Mouse (Mus musculus): ENCODE measurements at regions not wholly inside any gene's neighbourhood (a gene's known extent, or its start where the extent isn't known, plus 50 kb on each side); places are given as distances from the start of the nearest gene placed in this dataset.

DNA sequence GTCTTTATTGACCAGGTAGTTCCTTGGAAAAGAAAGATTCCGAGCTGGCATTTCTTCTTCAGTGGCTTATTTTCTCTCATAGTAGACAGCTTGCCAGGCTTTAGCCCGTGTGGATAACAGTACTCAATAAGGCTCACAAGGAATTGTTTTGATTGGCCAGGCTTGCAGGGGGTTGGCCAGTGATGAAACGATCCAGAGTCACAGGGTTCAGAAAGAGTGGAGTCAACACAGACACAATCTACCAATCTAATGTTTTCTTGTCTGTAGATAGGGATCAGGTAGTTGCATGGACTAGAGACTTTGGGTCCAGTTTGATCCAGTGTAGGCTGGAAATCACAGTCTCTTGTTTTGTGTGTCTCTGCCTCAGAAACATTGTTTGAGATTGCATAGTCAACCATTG, 115.8 kb upstream of the Tab2 start:
- DNase-seq: no peak

DNA sequence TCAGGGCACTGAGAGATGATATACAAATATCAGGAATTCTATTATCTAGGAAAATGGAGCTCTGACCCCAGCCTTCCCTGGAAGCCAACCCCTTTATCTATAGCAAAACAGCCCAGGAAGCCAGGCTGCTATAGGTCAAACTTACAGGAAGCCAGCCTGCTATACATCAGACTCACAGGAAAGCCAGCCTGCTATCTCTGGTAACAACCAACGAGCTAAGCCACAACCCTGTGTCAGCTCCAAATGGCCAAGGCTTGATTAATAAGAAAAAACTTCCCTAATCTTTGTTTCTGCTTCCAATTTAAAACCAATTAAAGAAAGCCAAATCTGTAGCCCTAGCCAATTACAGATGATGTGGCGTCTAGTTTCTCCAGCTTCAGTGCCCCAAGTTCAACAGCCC, 114.4 kb upstream of the Tab2 start:
- DNase-seq: no peak

DNA sequence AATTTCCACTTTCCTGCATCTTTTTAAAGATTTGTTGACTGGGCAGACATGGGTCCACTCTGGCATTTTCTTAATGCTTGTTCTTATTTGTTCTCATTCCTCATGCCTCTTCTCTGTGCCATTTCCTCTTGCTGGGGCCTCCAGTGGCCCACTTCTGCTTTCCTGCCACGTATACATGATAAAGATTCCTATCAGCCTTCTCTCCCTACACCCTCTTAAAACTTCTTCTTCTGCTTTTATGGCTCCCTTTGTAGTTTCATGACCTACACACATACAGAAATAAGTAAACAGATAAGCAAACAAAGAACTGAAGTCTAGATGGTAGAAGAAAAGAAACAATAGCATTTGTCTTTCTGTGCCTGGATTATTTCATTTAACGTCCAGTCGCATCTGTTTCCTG, 110.9 kb upstream of the Tab2 start:
- no peak for DNase-seq

DNA sequence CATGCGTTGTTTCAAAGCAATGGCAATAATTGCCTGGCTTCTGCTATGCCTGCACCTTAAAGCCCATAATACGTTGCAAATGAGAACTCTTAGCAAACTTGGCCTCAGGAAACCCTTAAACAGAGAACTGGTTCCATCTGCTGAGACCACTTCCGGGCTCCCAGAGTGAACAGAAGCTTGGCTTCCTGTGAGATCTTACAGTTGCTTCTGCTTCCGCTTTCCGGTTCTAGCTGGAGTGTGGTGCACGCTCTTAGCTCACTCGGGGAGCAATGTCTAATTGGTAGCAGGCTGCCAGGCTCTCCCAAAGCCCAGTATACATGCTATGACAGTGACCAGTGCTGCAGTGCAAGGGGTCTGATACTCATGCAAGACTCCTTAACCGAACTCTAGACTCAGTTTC, 109.7 kb upstream of the Tab2 start:
- no peak for DNase-seq

DNA sequence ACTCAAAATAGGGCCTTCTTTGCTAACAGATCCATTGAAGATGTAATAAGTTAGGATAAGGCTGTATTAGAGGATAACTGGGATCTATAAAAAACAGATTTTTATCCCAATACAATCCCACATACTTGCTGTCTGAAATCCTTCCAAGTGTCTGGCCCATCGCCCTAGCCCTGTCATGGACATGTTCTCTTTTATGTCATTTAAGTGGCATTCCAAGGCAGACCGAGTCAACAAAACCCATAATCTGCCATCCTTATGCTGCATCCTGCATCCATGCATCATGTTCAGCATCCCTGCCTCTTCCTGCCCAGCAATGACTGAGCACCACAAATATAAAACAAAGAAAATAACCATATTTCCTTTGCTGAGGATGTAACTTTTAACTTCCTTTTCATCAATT, 108.3 kb upstream of the Tab2 start:
- no peak for DNase-seq

DNA sequence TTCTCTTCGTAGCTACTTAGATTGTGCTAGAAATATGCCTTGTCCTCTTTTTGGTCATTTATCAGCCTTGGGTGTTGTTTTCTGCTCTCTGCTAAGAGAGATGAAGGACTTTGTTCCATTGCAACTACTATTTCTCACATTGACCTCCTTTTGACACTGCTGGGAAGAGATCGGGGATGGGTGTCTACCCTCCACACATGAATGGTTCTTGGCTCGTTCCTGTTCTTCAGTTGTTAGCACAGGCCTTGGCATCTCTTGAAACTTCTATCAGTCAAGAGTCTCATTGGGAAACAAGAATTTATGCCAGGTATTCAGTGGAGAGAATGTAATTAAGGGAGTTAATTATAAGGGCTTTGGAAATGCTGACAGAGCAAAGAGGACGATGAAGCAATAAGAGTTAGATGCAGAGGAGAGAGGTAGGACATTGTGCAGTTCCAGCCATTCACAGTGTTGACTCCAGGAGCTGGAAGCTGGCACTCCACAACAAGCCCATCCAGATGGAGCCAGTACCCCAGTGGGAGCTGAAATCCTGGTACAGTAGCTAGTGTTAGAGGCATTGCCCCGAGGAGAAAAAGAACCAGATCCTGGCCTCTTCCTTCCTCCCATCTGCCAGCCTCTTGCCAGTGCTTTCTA, 107.5 kb upstream of the Tab2 start:
- DNase-seq: peak; percentile 41

DNA sequence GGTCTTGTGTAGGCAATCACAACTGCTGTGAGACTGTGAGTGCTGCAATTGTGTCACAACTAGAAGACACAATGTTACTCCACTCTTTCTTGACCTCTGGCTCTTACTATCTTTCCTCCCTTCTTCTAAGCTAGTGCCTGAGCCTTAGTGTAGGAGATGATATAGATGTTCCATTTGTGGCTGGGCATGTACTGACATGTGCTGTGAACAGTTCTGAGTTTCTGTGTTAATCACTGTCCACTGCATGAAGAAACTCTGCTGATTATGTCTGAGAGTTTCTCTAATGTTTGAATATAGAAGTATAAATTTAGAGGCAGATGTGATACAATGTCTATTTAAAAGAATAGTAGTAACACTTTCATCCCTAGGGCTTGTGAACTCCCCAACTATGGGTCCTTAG, 105.0 kb upstream of the Tab2 start:
- DNase-seq: no peak

DNA sequence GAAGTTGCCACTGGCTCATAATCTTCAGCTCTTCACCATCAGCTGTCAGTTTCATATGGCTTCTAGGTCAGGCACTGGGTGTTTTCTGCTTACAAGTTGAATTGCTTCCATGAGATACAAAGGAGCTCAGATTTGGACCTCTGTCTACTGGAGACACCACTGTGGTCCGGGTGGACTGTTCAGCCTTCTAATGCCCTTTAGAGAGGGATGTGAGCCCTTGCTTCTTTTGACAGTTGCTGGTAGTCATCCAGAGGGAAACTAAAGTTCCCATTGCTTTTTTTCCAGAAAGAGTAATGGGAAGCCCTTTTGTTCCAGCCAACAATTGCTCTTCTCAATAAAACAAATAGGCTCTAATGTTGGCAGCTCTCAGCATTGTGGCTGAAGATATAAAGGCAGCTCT, 103.7 kb upstream of the Tab2 start:
- DNase-seq: no peak

DNA sequence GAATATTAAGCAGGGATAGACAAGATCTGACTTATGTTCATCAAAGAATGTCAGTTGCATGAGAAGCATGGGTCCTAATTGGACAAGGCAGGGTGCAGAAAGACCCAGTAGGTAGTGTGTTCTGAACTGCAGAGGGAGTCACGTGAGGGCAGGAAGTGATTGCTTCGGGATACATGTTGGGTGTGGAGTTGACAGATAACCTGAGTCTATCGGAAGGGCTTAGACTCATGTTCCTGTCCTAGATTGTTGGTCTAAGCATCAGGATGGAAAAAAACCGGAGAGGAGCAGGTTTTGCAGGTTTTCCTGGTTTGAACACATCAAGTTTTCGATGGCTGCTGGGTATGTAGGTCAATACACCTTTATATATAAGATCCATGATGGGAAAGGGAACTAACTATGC, 101.8 kb upstream of the Tab2 start:
- DNase-seq: no peak

DNA sequence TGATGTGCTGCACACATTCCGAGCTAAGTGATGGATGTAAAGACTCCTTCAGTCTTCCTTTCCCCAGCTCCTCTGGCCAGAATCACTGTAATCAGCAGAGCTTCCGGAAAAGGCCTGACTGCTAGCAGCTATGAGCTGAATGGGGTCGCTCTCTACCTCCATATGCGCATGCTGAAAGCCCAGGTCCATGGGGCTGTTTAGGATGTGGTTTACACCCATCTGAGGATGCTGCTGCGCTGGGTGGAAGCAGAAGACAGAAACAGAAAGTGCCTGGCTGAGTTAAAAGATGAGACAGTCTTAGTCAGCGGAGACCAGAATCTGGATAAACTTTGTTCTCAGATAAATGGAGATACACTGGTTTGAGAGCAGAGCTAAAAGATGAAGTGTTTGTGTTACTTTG, 99.3 kb upstream of the Tab2 start:
- no peak for DNase-seq

DNA sequence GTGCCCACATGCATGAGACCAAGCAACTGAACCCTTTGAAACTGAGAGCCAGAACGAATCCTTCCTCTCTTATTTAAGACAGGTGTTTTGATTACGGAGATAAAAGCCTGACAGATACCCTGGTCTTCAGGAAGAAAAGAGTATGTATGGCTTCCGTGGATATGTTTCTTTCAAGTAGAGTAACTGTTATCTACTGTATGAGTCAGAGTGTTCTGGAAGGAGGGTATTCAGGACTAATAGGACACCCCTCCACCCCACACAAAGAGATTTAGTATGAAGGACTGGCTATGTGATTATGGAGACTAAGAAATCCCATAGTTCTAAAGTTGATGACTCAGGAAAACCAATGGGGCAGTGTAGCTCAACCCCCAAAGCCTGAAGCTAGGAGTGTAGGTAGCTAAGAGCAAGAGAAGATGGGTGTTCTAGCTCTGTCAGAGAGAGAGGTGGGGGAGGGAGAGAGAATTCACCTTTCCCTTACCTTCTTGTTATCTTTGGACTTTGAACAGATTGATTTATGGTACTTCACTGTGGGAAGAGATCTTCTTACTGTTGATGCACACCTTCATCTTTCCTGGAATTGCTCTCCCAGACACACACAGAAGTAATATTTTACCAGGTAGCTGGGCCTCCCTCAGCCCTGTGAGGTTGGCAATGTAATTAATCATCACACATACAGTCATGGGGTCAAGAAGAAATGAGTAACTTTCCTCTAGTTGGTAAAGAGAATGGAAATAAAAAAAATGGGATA, 87.6 kb upstream of the Tab2 start:
- DNase-seq: no peak

DNA sequence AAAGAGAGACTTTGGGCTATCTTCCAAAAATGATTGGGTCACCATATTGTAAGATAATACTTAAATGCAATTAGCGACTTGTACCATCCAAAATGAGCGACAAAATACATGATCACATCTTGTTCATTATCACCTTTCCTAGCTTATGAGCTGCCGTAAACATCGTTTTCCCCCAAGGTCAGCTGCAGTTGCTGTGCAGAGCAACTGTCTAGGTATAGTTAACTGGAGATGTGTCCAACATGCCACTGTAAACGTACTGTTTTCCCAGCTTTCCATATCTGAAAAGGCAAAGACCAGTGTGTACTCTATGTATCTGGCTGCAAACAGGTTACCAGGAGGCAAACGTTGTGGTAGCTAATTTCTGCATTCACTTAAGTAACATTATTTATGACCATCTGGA, 86.3 kb upstream of the Tab2 start:
- no peak for DNase-seq

DNA sequence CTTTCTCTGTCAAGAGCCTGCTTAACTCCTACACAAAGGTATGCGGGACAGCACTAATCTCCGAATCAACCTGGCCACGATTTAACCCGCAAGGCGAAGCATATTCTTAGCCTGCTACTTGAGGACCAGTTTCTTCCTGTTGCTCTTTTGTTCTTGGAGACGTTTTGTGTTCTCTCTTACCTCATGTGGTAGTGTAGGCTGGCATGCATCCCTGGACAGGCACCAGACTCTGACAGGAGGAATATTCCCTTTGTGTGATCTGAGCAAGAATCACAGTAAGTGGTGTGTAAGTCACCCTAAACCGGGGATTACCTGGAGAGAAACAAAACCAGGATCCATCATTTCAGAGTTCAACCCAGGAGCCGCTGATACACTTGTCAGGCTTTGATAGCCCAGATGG, 85.8 kb upstream of the Tab2 start:
- DNase-seq: no peak

DNA sequence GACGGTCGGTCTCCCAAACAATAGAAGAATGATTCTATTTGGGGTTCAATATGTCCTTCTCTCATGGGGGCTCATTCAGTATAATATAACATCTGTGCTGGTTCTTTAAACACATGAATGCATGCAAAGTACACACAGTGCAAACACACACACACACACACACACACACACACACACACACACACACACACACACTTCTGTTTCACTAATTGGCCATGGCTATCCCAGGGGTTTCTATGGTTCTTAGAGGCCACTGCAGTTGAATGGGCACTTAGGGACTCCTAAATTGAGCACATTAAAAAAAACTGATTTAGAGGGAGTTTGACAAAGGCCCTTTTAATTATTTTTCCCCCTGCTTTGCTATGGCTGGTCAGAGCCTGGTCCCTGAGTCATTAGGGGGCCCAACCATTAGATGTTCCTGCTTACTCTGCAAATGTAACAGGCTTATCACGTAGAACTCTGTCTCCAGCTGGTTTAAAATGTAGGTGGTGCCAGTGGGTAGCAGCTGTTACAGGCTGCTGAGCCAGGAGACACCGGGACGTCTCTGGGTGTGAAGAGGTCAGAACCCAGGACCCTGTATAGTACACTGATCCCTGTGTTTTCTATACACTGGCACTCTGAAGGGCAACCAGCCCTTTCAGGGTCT, 82.1 kb upstream of the Tab2 start:
- DNase-seq: no peak

DNA sequence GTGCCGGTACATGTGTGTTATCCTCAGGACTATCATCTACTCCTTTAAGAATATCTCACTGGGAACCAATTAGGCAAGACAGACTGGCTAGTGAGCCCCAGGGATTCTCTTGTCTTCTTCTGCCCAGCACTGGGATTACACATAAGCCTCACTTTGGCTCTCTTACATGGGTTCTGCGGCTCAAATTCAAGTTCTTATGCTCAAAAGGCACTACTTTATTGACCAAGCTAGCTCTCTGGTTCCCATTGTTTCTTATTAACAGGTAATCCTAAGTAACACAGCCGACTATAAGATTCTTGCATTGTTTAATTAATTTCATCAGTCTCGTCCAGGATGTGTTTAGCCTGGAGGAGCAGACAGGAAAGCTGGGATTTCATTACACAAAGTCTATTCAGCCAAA, 80.3 kb upstream of the Tab2 start:
- no peak for DNase-seq

DNA sequence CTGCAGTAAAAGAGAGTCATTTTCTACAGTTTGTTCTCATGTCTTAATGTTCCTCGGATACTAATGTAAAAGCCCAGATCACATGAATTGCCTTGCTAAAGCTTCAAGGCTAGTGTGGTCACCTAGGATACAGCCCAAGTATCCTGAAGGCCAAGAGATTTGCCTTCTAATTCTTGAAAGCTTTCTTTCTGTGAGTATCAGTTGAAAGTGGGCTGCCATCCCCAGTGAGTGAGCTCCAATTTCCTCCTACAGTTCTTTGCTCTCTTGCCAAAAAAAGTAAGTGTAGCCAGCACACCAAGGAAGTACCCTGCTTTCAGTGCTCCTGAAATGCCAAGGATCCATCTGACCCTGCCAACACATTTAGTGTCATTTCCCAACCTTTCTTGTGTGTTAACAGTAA, 79.3 kb upstream of the Tab2 start:
- no peak for DNase-seq

DNA sequence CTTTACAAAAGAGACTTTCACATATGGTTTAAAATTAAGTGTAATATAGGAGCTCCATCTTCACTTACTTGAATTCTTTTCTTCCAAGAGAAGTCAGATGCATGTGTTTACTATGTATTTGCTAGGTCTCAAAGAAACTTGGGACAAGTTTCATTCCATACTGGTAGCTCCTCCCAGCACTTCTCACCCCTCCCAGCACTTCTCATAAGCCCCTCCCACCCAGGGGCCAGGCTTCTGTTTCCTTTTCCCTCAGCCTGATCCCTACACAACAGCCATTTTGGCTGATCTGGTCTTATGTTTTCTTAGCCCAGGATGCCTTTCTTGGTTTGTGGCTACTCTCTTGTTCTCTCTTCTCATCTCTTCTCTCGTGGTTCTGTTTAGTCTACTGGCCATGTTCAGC, 76.2 kb upstream of the Tab2 start:
- no peak for DNase-seq

DNA sequence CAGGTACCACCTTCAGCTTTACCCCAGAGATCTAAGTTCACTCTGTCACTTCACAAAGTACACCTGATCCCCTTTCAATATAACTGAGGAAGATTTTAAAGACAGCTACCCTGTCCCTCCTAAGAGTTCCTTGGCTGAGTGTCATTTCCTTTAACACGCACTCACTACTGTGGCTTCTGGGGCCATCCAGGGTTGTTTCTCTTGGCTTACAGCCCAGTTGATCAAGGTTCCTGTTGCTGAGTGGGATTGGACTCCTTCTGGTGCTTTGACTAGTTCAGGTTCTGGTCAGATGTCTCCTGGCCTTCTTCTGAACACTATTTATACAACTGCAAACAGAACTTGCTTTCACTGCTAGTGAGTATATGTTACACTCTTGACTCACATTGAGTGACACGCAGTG, 72.8 kb upstream of the Tab2 start:
- peak; percentile 59 for DNase-seq

DNA sequence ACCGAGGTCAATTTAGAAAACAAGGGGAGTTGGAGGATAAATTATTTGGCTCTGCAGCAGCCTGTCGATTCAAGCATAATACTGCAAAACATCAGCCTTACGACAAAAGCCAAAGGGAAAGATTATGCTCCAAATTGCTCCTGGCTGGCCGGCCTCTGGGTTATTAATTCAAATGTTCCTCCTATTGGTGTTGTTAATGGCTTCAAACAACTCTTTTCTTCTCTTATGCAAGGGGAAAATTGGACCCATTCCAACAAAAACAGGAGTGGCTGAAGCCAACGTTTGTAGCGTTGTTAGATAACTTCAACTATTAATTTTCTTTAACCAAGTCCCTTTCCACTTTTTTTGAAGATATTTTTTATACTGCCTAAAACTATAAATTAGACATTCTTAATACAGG, 71.0 kb upstream of the Tab2 start:
- peak; percentile 14 for DNase-seq

DNA sequence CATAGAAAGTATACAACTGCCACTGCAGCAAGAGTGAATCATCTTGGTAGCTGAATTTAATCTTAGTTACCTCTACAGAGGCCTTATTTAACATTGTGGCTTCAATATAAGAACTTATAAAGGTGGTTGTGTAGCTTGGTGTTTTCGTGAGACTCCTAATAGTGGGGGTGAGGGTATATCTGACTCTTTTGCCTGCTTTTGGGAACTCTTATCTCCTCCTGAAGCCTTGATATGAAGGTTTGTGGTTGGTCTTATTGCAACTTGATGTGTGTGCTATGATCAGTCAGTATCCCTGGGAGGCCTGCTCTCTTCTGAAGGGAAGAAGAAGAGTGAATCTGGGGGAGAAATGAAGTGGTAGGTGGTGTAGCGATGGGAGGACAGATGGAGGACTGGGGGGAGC, 67.7 kb upstream of the Tab2 start:
- DNase-seq: no peak

DNA sequence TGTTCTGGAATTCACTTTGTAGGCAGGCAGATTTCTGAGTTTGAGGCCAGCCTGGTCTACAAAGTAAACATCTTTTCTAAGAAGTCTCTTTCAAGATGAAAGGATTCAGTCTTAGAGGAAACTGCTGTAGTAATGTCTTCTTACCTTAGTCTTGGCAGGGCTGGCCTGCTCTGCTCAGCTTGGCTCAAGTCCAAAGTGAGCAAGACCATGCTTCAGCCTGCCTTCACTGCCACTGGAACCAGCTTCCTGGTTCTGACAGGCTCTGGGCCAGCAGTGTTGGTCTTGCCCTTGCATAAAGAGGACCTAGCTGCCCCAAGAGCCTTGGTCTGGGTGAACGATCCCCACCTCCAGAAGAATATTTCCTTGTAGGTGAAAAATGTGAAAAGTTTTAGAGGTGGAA, 65.9 kb upstream of the Tab2 start:
- DNase-seq: peak; percentile 25

DNA sequence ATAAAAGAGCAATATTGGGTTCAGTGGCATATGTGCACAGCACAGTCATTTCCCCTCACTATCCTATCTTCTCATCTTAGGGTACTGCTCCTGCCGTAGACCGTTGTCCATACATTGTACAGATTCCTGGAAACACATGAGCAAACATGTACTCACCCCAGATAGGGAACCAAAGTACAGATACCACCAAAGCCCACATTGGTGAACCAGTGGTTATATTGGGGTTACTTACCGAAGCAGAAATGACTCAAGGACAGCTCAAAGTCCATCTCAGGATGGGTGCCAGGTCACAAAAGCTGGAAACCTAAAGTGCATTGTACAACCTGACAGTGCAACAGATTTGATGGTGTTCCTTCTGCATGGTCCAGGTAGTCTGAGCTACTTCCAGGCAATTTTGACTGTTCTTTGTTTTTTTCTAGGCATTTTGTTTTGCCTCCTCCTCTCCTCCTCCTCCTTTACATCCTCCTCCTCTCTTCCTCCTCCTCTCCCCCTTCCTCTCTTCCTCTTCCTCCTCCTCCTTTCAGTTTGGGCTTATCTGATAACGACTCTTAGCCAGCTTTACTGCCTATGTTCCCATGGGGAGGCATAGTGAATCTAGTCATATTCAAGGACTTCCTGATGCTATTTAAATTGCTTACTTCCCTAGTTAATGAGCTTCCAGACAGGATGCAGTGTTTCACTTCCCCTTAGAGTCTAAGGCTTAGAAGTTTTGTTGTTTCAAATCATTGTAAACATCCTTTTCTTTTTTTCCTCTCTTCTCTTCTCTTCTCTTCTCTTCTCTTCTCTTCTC, 65.1 kb upstream of the Tab2 start:
- no peak for DNase-seq

DNA sequence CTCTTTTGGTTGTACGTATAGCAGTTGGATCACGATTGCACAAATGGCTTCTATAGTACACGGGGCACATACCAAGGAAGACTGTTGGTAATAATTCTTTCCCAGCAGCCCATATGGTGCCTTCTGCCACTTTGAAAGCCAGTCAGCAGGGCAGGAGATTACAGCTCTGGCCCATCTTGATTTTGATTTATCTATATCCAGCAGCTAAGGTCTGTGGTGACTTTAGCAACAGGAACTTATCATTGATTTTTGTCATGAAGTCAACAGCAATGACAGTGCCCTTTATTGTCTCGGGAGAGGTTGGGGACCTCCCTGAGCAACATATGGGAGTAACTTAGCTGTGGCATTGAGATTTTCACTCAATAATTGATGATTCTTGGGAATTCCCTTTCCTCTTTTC, 64.1 kb upstream of the Tab2 start:
- DNase-seq: no peak

Data from kidney, postnatal 14 days (tissue).